Mouse (Mus musculus) heart, adult 11 months (tissue): ENCODE measurements around the gene Mpv17l2.

Experiments
- DNase-seq: peaks from one replicate; pipeline ENCODE4 v3.0.0; 2022

Gene Mpv17l2

DNA sequence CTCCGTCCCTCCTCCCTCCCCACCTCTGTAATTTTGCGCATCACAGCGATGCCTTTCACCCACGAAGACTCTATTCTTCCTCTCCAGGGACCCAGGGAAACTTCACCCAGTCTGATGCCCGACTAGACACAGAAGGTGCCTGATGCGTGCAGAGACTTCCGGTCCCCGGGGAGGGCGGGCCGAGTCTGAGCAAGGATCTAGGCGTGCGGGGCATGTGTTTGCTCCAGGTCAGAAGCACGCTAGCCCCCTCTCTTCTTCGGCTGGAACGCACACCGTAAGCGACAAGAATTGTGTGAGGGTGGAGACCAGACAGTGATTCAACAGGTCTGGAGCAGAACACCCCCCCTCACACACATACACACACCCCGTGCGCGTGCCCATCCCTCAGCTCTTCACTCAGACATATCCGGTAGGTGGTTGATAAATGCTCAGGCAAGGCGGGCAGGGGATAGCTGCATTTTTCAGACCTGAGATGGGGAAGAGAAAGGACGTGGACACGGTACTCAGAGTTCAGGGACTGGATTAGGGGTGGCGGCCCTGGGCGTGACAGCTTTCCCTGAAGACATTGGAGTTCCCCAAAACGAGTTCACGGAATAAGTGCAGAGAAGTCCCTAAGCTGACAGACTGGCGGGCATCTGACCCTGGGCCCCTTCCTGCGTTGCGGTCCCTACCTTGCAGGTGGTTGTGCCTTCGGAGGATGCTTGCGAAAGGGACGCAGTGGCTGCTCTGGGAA lies 5.3 kb upstream of the Mpv17l2 start:
- DNase-seq, result no peak

DNA sequence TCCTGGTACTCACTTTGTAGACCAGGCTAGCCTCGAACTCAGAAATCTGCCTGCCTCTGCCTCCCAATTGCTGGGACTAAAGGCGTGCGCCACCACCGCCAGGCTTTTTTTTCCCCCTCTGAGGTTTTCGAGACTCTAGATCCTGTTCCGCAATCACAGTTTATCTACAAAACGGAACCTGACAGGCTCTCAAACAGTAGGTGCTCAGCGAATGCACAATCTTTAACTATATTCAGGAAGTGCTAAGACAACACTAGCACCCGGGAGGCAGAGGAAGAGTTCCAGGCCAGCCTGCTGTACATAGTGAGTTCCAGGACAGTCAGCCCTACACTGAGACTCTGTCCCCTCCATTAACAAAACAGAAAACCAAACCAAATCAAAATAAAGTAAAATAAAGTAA lies 4.6 kb upstream of the Mpv17l2 start:
- DNase-seq, result no peak

DNA sequence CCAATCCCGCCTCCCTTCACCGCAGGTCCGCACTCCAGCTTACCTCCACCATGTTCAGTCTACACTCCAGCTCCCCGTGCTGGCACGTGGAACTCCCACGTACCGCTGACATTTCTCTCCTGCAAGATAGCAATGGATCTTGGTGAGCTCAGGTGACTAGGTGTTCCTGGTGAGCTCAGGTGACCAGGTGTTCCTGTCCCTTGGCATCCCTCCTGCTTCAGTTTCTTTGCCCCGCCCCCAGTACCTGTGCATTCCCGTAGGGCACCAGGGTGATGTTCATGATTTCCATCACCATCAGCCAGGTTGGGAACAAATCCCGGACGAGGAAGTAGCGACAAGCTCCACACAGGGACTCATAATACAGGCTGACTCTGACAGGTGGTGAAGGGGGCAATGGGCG lies 3.9 kb upstream of the Mpv17l2 start:
- no peak for DNase-seq

DNA sequence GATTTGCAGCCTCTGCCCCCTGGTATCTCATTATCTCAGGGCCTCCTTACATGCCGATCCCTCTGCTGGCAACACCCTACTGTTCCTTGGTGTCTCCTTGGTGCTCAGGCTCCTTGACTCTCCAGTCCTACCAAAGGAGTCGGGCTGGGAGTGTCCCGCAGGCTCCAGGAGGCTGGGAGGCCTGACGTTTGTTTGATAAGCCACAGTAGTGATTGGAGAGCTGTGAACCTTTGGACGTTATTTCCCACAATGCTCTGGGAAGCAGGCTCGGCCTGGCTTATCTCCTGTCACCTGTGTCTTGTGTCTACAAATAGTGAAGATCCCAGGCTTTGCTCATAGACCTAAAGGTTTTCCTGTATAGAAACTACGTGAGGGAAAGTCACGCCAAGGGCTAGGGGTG lies 3.3 kb upstream of the Mpv17l2 start:
- DNase-seq, result no peak

DNA sequence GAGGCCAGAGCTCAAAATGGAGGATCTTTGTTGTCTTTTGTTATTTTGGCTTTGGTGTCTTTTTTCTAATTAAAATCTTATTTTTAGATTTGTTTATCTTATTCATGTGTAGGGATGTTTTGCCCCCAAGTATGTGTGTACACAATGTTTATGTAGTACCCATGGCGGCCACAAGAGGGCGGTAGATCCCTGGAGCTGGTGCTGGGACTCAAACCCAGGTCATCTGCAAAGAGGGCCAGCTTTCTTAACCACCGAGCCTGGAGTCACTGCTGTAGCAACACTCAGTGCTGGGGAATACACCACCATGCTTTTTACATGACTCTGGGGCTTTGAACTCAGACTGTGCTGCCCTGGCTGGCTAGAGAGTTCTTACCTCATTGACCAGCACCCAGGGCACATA lies 2.6 kb upstream of the Mpv17l2 start:
- no peak for DNase-seq

DNA sequence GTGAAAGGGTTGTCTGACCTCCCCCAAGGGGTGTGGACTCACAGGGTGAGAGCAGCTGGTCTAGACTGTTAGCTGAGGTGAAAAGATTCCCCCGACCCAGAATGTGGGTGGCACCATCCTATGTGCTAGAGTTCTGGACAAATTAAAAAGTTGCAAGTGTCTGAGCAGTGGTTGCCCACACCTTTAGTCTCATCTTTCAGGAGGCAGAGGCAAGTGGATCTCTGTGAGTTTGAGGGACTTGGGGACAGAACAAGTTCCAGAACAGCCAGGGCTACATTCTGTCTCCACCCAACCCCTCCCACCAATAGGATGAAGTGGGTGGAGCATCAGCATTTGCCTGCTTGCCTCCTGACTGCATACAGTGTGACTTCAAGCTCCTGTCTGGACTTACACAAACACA lies 1.4 kb upstream of the Mpv17l2 start:
- DNase-seq, result no peak

DNA sequence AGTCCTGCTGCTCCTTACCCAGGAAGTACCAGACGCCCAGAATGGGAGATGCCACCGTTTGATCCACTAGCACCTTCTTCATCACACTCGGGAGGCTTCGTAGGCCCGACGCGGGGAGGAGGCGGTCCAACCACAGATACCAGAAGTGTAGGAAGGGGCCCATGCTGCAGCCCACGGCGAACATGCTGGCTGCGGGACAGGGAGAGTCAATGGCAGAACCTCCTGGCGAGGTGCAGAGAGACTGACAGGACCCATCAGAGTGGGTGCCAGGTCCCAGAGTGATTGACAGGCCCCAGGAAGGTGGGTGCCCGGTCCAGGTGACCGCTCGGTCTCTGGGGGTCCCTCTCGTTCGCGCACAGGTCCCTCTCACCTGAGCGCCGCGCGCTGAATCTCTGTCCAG lies 396 bp downstream of the Mpv17l2 start:
- no peak for DNase-seq

DNA sequence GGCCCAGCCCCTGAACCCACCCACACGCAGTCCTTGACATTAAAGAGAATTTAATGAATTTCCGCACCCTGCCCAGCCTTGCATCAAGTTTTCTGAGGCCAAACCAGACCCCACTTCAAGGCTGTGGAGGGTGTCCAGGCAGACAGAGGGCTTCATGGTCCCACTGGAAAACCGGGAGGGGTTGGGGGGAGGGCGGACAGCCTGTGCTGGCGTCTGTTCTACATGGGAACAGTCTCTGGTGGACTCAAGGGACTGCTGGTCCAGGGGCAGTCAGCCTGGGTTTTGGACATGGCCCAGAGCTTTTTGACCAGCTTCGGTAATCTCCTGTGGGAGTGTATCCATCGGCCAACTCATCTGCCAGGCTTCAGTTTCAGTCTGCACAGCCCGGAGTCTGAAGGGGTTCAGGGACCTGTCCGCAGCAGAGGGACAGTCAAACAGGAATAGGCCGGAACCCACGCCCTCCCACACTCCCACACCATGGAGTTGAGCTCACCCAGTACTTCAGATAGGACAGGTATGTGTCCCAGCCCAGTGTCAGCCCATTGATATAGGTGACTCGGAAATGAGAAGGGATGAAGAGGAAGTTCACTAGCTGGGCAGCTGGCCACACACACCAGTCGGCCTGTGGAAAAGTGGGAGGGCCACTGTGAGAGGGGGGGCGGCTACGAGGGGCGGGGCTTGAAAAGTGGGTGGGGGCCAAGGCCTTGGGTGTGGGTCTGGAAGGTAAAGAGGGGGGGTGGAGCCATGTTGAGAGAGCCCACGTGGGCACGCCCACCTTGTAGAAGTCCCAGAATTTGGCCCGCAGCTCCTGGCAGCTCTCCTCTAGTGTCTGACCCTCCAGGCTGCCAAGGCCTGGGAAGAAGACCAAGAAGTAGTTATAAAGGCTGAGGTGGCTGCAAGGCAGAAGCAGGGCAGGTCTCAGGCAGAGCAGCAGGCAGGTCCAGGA lies 1.9 kb downstream of the Mpv17l2 start:
- DNase-seq, result peak; percentile 96

DNA sequence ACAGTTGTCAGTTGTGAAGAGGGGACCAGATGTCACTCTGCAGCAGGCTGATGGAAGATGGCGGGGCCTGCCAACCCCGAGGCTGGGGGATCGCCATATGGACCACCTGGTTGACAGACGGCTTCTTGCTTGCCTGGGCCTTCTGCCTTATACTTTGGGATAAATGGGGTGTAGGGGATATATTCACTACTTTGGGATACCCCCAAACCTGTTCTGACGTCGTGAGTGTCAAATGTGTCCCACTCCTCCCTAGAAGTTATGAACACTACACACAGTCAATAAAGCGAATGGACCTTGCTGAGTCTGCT lies 2.5 kb downstream of the Mpv17l2 start:
- no peak for DNase-seq

DNA sequence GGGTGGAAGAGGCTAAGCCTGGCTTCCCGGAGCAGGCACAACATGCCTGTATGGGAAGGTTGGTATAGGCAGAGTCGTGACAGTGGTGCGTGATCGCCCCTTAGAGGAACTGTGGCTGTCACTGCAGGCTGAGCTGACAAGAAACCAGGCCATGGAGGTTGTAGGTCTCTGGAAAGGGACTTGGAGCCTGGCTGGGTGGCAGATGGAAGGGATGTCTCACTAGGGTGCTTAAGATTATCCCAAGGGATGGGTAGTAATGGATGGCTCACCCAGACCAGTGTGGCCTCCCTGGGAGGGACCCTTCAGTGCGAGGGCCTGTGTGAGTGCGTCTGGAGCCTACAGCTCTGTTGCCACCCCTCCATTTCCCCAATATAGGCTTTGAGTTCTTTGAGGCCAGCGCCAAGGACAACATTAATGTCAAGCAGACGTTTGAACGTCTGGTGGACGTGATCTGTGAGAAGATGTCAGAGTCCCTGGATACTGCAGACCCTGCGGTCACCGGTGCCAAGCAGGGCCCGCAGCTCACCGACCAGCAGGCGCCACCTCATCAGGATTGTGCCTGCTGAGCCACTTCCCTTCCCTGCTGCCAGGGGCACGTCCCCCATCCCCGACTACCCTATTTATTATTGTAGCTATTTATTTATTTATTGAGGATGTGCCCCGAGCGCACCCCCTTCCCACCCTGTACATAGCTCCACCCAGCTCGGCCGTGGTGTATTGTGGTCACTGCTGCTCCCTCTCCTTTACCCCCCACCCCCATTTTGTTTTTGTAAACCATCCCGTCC lies 3.0 kb downstream of the Mpv17l2 start:
- DNase-seq, result peak; percentile 93

DNA sequence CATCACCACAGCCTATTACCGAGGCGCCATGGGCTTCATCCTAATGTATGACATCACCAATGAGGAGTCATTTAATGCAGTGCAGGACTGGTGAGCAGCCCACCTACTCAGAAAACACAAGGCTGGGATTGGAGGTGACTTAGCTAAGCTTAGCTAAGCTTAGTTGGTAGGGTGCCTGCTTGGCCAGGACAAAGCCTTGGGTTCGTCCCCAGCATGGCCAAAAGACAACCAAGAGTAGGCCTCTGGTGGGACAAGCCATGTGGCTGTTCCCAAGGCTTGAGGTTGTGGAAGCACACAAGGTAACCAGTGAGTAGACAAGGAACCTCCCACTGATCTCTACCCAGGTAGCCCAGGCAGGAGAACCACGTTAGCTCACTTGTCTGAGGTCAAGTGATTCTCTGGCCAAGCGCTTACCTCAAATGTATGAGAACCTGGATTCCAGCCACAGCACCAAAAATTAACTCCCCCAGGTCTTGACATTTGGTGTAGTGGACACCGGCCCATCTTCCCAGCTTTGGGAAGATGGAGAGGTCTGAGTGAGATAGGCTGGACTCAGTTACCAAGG lies 4.2 kb downstream of the Mpv17l2 start:
- peak; percentile 91 for DNase-seq

DNA sequence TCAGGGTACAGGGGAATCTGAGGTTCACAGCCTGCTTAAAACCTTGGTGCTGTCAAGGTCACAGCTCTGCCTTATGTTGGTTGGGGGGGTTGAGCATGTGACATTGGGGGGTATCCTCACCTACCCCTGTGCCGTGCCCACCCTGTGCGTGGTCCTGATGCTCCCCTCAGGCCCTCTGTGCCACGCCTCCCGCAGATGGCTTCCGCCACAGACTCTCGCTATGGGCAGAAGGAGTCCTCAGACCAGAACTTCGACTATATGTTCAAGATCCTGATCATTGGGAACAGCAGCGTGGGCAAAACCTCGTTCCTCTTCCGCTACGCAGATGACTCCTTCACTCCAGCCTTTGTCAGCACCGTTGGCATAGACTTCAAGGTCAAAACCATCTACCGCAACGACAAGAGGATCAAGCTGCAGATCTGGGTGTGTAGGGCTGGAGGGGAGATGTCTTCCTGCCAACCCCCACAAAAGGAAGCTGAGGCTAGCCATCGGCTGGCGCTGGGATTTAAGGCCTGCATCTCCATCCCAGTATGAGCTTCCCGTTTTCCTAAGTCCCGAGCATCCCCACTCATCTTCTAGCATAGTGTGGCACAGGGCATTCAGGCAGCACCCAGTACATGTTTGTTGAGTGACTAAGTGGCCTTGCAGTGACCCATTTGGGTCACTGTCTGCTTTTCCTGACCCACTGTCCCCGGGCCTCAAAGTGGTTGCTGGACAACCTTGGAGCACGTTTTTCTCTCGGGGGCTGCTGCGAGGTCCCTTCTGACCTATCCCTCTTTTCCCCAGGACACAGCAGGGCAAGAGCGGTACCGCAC lies 4.9 kb downstream of the Mpv17l2 start:
- DNase-seq, result peak; percentile 96

DNA sequence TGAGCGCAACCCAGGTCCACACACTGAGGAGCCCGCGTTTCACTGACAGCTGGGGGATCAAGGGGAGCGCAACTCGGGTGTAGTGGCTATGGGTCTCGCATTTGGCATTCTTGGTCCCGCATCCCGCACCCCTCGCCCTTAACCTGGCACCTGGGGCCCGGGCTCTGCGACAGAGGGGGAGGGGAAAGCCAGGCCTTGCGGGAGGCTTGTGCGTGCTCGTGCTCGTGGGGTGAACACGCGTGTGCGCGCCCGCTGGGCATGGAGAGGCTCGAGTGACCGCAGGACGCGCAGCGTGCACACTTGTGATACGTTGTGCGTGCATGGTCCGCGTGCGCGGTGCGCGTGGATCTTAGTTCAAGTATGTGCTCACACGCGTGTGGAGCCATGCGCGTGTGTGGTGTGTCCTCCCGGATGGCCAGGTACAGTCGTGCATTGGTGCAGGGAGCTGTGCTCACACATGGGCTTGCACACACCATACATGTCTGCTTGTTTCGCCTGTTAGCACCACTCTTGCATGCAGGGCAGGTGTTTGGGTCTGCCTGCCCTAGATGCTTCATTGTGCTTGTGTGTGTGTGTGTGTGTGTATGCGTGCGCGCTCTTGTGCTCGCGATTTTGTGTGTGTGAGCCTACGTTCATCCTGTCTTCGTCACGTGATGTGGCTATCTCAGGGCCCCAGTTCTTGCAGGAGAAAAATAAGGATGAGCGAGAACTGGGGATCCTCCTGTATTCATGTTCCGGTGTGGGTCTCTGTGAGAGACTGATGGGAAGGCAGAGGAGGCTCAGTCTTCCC lies 5.7 kb downstream of the Mpv17l2 start:
- no peak for DNase-seq

DNA sequence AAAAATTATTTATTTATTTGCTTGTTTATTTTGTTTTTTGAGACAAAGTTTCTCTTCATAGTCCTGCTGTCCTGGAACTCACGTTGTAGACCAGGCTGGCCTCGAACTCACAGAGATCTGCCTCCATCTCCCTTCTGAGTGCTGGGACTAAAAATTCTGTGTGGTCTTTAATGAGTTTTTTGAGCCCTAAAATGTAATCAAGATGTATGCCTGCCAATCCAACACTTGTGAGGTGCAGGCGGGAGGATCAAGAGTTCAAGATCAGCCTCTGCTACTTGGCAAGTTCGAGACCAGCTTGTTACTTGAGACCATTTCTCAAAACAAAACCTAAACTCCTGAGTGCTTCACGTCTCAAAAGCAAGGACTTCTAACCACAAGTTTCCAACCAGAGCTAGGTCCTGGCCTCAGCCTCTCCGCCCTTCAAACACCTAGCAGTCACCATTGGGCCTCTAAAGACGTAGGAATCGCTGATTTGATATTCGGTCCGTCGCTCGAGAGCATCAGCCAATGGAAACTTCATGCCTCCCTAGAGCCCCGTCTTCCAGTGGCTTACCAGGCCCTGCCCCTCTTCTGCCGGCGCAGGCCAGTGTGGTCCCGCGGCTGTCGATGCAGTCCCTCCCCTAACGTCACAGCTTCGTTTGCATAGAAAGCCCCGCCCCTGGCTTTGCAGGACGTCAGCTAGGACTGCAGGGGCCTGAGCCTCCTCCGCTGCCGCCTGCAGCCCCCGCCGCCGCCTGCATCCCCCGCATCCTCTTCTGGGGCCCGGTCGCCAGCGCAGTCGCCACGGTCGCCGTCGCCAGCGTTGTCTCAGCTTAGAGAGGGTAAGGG lies 6.5 kb downstream of the Mpv17l2 start, which contains the start of gene Rab3a:
Gene Rab3a (plus strand): TSS at position 637 of the 828 bp plus-strand sequence.
- peak; percentile 100 for DNase-seq

DNA sequence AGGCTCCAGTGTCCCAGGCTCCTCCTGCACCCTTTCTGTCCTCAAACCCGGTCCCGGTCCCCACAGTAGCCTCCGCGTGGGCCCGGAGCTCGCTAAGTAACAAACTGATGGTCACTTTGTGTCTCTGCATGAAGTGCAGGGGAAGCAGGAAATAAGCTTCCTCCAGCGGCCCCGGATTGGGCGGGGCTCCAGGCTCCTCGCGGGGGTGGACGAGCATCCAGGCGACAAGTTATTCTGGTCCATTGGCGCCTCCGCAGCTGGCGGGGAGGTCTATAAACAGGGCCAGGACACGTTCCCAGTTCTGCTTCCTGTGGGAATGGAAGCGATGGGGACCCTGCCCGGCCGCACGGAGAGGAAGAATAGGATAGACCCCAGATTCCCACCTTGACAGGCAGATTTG lies 7.6 kb downstream of the Mpv17l2 start:
- peak; percentile 100 for DNase-seq

DNA sequence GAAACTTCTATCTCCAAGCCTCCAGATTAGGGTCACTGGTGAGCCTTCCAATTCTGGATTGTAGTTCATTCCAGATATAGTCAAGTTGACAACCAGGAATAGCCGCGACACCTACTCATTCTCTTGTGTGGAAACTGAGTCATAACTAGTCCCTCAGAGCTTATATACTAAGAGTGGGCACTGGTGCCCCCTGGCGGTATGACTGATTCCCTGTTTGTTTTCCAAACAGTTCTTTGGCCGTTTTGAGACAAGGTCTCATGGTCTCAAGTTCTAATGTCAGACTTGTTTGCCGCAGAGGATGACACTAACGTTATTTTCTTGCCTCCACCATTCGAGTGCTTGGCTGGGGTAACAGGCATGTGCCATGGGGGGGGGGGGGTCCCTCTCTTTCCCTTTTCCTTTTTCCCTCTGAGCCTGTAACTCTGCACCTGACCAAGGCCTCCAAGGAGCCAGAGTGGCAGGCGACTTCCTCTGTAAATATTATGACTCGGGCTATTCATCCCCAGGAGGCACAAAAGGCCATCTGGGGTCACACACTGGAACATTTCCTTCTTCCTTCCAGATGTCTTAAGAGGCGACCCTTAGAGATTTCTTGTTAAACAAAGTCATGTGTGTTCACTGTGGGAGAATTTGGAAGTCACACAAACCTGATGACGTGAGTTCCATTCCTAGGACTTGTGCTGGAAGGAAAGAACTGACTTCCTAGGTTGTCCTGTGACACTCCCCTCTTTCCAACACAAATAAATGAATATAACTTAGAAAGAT lies 8.6 kb downstream of the Mpv17l2 start:
- peak; percentile 99 for DNase-seq

DNA sequence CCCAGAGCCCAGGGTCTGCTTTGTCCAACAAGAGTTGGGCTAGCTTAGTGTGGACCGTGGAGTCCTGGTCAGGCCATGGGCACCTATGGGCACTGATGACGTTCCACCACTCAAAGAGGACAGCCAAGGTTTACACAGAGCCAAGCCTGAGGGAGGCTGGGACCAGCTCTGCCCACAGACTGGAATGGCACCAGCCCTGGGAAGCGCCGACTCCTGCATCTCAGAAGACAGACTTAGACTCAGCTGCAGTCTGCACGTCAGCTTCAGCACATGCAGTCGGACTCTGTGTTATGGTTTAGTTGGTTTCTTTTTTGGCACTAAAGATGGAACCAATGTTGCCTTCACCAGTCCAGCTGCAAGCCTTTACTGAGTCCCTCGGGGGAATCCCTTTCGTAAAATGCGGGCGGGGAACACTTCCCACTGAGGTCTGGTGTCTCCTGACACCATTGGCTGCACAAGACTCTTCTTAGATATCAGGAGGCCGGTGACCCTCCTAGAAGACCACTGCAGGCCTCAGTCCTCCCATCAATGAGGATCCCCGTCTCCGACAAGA lies 10.5 kb downstream of the Mpv17l2 start:
- peak; percentile 97 for DNase-seq

DNA sequence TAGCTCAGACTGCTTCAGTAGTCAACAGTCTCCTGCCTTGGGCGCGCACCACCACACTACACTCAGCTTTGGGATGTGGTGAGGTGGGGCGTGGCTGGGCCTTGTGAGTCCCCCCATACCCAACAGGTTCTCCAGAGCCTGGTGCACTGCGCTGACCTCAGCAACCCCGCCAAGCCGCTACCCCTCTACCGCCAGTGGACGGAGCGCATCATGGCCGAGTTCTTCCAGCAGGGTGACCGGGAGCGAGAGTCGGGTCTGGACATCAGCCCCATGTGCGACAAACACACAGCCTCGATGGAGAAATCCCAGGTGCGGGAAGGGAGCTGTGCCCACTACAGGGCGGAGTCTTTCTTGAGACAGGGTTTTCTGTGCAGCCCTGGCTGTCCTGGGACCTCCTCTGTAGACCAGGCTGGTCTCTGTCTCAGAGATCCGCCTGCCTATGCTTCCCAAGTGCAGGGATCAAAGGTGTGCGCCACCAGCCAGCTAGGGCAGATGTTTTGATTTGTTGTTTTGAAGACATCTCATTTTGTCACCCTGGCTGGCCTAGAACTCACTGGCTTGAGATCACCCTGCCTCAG lies 11.6 kb downstream of the Mpv17l2 start:
- DNase-seq, result peak; percentile 93
